Mouse (Mus musculus) heart, adult 2 months (tissue): ENCODE data around the gene Fam155a.

Source experiments
- CTCF ChIP-seq: fragments of 200-600 bp; IDR thresholded peaks from 2 replicates; pipeline ENCODE4 v1.8.1; 2022; ENCODE audit warnings: antibody characterized with exemption, mild to moderate bottlenecking, moderate library complexity
- EP300 ChIP-seq: fragments of 200-500 bp; IDR thresholded peaks from 2 replicates; pipeline ENCODE4 v1.6.1; 2011; ENCODE audit warnings: low read depth, low read length, control low read depth; ENCODE audit not compliant: insufficient read depth
- POLR2A ChIP-seq: fragments of 200-500 bp; IDR thresholded peaks from 2 replicates; pipeline ENCODE4 v1.6.1; 2011; ENCODE audit warnings: mild to moderate bottlenecking, low read depth, low read length, control low read depth; ENCODE audit not compliant: insufficient read depth

- TF ChIP-seq CTCF = no peak
- TF ChIP-seq EP300 = no peak
- TF ChIP-seq POLR2A = no peak
Measured at GRCm38 (mm10) chr8:9167995-9168394, 603.0 kb downstream of the Fam155a start.
